Mouse (Mus musculus): ENCODE measurements around the gene Epsti1. TPM values are rescaled to one million over a fixed set of nuclear protein-coding genes. Genes with fewer than 3 reads are reported as not detected.

Gene Epsti1
- polyA plus RNA-seq, 1 experiment = 19.8 TPM

- Histone ChIP-seq H3K36me3 (ENCODE audit: control insufficient read depth, insufficient read depth, low read length) (no peaks in the 10 kb centered on the region), H3K4me1 (ENCODE audit: control insufficient read depth, insufficient read depth, insufficient read length, low read length) (no peaks in the 10 kb centered on the region), H3K27me3 (ENCODE audit: control insufficient read depth, insufficient read depth, low read length) (no peaks in the 10 kb centered on the region), H3K4me3 (ENCODE audit: low read depth, low read length) (no peak overlapping the region), H3K27ac (ENCODE audit: insufficient read depth, low read depth, low read length) (no peak overlapping the region)
- TF ChIP-seq POLR2A (IDR thresholded peaks at IDR 0.05; ENCODE audit: low read depth, low read length) (no peak), CTCF (IDR thresholded peaks at IDR 0.05; ENCODE audit: extremely low read depth, insufficient read length, insufficient replicate concordance, low read depth, low read length) (no peak)
- WGBS = 27% methylated on average over 2 of the region's 2 CpGs
Observed at GRCm38 (mm10) chr14:78043079-78043478, 139.0 kb downstream of the Epsti1 start.

GRCm38 (mm10) chr14:78048258-78048657 is 144.2 kb downstream of the Epsti1 start:
- no peak overlapping the region for H3K27ac ChIP-seq (ENCODE audit: insufficient read depth, low read depth, low read length)
- 92% methylated on average over 3 of the region's 3 CpGs for WGBS
- no peak for TF ChIP-seq POLR2A (IDR thresholded peaks at IDR 0.05; ENCODE audit: low read depth, low read length)
- no peak for TF ChIP-seq CTCF (IDR thresholded peaks at IDR 0.05; ENCODE audit: extremely low read depth, insufficient read length, insufficient replicate concordance, low read depth, low read length)

GRCm38 (mm10) chr14:78048674-78049073 is 144.6 kb downstream of the Epsti1 start:
- TF ChIP-seq CTCF (IDR thresholded peaks at IDR 0.05; ENCODE audit: extremely low read depth, insufficient read length, insufficient replicate concordance, low read depth, low read length) = no peak
- no peak for TF ChIP-seq POLR2A (IDR thresholded peaks at IDR 0.05; ENCODE audit: low read depth, low read length)
- 71% methylated on average over 4 of the region's 4 CpGs for WGBS

More at GRCm38 (mm10) chr14:78048258-78048657, 144.2 kb downstream of the Epsti1 start:
- H3K27me3 ChIP-seq (ENCODE audit: control insufficient read depth, insufficient read depth, low read length) = no peaks in the 10 kb centered on the region
- H3K4me1 ChIP-seq (ENCODE audit: control insufficient read depth, insufficient read depth, insufficient read length, low read length) = no peaks in the 10 kb centered on the region
- no peak overlapping the region for H3K4me3 ChIP-seq (ENCODE audit: low read depth, low read length)
- no peaks in the 10 kb centered on the region for H3K36me3 ChIP-seq (ENCODE audit: control insufficient read depth, insufficient read depth, low read length)

More at GRCm38 (mm10) chr14:78048674-78049073, 144.6 kb downstream of the Epsti1 start:
- Histone ChIP-seq H3K4me1 (ENCODE audit: control insufficient read depth, insufficient read depth, insufficient read length, low read length) (no peaks in the 10 kb centered on the region), H3K36me3 (ENCODE audit: control insufficient read depth, insufficient read depth, low read length) (no peaks in the 10 kb centered on the region), H3K27me3 (ENCODE audit: control insufficient read depth, insufficient read depth, low read length) (no peaks in the 10 kb centered on the region), H3K4me3 (ENCODE audit: low read depth, low read length) (no peak overlapping the region), H3K27ac (ENCODE audit: insufficient read depth, low read depth, low read length) (no peak overlapping the region)

Other genes with a start within 250 kb of the Epsti1 start
- 3.0 and 4.8 TPM in 2 replicates for gene Dnajc15, start 29.1 kb upstream of the Epsti1 start, polyA plus RNA-seq (2012; rRNA removed)
- gene Fam216b, start 184.8 kb downstream of the Epsti1 start, polyA plus RNA-seq (2012; rRNA removed) = not detected in 2 replicates

Data from small intestine, adult 2 months (tissue).